Mouse (Mus musculus): Measurements from ENCODE around the gene Stag2. TPM values are rescaled to one million over a fixed set of nuclear protein-coding genes. Genes with fewer than 3 reads are reported as not detected.

The Stag2 gene
- polyA plus RNA-seq (2021; fragmentation: Nextera tagmentation): 12.9 and 14.0 TPM in 2 replicates
- long read RNA-seq, experiment 1, partial matches to known transcripts: 4 of 15 reads
- long read RNA-seq, experiment 1, other reads (novel, unspliced or antisense): 10 of 15 reads
- long read RNA-seq, experiment 2, full-length matches to known transcripts: 1 of 18 reads
- long read RNA-seq, experiment 2, partial matches to known transcripts: 8 of 18 reads
- long read RNA-seq, experiment 2, other reads (novel, unspliced or antisense): 9 of 18 reads

GRCm38 (mm10) chrX:42148788-42149556, at the start of gene Stag2:
Gene Stag2, plus strand, starts transcription at chrX:42149317.

Other genes starting within 250 kb of the Stag2 start
- 12.4 and 14.1 TPM in 2 replicates for gene Thoc2, start 228.6 kb upstream of the Stag2 start, polyA plus RNA-seq (2021; fragmentation: Nextera tagmentation)
- 16.1 and 18.5 TPM in 2 replicates for gene Xiap, start 89.6 kb upstream of the Stag2 start, polyA plus RNA-seq (2021; fragmentation: Nextera tagmentation)